Mouse (Mus musculus) right cerebral cortex, postnatal 25 days (tissue): Measurements from ENCODE around the gene Hint2.

Source experiments
- DNase-seq: peaks from one replicate; pipeline ENCODE4 v3.0.0; 2022

Hint2 gene

DNA sequence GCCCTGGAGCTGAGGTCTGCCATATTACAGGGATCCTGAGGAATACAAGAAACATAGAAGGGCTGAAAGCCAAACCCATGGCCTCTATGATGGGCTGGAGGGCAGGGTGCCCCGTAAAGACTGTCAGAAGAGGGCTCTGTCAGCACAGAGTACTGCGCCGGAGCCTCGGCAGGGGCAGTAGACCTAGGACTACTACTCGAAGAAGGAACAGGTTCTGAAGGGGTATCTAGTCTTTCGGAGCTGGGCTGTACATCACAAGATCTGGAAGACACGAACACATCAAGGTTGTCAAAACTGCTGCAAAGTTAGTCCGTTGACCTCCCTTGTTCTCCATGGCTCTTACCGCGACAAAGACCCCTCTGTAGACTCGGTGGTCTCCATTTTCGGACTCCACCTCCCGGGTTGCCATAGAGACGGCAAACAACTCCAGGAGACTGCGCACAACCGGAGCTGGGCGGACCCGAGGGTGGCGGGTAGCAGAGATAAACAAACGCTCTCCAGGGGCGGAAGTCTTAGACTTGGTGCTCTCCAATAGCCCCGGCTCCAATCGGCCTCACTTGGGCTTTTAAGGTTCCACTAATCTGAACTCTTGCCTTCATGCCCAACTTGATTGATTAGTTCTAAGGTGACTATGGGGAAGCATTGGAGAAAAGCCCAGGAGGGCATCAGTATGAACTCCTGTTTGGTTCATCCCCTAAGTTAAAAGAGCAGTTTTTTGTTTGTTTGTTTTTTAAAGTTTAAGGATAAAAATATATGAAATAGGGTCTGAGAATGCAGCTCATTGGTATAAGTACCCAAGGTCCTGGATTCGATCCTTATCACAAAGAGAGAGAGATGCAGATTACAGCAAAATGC is 2.9 kb downstream of the Hint2 start, which contains the start of gene Spag8:
Spag8 (minus strand) TSS at position 434 of the 855 bp plus-strand sequence.
- peak; percentile 30 for DNase-seq

DNA sequence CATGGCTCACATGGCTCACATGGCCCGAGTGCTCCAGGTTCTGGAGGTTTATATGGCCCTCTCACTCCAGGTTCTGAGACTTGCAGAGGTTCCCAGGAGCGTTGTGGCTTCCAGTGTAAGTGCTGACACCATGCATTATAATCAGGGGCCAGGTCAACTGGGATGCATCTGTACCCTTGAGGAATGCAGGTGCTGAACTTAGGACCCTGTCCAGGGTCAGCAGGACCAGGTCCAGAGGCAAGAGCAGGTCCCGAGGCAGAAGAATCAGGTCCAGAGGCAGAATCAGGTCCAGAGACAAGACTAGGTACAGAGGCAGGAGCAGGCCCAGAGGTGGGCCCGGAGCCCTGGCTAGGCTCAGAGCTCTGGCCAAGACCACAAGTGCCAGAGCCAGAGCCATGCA is 3.5 kb downstream of the Hint2 start:
- no peak for DNase-seq

DNA sequence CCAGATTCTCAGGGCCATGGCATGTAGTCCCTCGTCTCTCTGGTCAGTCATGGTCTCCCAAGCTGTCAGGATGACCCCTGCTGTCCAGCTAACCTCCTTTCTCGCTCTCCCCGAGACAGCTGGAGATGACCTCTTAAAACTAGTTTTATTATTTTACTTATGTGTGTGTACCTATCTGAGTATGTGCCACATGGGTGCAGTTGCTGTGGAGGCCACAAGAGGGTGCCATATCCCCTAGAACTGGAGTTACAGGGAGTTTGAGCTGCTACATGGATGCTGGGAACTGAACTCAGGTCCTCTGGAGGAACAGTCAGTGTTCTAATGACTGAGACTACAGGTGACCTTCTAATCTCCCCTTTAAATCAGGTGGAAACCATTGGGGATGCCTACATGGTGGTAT is 6.5 kb downstream of the Hint2 start:
- no peak for DNase-seq

DNA sequence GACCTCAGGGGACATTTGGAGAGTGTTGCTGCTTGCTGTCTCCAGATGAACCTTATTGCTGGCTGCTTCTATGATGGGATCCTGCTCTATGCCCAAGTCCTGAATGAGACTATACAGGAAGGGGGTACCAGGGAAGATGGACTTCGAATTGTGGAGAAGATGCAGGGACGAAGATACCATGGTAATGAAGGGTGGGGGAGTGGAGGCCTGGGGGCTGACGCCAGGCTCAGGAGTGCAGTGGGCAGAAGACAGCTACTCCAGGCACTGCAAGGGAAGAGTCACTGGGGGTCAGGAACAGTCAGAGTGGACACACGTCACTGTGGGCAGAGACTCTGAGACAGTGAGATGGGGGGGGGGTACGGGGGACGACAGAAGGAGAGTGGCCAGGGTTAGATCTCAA is 15.8 kb downstream of the Hint2 start:
- DNase-seq: peak; percentile 0

DNA sequence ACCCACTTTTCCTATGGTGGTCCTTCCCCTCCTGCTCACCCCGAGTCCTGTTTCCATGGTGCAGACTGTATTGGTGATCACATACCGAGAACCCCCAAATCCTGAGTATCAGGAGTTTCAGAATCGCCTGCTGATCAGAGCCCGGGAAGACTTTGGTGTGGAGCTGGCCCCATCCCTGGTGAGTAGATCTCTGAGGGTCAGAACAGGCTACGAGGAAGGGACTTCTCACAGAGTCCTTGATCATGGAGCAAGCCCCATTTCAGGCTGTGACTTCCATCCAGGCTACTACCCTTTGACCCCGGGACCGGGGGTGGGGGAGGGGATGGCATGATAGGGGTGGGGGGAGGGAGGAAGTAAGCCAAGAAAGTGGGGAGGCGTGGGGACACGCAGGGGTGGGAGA is 16.2 kb downstream of the Hint2 start:
- DNase-seq: peak; percentile 1

DNA sequence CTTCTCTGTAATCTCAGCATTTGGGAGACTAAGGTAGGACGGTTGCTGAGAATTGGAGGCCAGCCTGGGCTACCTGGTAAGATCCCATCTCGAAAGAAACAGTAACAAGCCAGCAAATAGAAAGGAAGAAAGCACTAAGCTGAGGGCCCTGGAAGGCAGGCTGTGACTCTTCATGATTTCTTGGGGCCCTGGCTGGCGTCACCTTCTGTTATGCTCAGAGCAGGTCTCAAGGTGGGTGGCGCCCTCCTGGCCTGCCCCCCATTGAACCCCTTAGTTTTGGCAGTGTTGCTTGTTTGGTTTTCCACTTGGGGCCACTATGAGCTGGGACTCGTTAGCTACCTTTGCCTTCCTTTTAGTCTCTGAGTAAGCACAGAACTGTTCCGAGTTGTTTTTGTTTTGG is 19.5 kb downstream of the Hint2 start:
- peak; percentile 0 for DNase-seq

DNA sequence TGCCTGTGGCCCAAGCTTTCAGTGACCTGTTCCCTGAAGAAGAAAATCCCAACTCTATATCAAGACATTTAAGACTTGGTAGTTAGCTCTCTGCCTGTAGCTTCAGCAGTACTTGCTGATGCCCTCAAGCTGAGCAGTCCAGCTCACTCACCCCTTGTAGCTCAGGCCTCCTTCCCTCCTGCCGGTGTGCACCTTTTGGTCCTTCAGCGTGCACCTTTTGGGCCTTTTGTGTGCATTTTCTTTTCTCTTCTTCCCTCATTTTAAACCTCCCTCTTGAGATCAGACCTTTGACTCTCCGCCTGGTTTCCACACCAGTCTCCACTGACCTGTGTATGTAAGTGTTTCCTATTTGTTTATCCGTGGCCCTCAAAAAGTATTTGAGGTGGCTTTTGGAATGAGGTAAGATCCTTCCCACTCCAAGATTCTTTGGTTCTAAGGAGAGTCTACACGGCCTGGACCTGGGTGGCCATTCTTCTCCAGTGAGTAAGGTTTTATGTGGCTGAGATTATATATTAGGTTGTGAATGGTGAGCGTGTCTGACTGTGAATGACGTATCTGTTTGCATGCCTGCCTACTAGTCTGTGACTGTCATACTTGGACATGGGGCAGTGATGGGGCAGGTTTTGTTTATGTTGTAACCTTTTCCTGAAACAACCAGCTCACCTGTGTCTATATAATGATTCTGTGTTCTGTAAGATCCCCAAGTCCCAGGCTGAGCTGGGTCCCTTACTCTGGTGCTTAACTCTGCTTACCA is 21.5 kb downstream of the Hint2 start:
- DNase-seq: peak; percentile 1

DNA sequence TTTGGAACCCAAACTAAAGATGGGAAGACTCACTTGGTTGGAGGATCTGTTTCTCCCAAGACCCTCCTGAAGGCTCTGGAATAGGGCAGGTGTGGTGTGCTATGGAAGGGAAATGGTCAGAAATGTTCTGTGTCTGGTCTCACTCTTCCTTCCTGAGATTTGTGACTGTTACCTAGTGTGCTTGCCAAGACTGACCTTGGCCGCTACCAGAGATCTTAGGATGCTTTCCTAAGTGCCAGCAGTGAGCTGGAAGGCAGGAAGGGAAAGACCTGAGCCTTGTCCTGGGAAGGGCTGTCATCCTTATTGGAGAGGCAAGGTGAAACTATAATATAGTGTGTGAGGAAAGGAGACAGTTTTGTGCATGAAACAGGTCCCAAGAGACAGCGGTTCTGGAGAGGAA is 22.5 kb downstream of the Hint2 start:
- no peak for DNase-seq

DNA sequence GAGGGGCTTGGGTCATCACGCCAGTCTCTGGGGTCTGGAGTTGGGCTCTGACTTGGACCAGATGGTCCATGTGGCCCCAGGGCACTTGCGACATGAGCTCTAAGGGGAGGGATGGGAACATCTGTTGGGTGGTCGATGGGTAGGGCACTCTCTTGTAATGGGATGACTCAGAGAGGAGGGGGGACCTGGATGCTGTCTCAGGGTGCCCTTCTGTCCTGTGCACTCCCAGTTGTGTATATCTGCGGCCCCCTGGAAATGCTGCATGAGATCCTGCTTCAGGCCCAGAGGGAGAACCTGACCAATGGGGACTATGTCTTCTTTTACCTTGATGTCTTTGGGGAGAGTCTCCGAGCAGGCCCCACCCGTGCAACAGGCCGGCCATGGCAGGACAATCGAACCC is 23.0 kb downstream of the Hint2 start:
- DNase-seq: no peak

DNA sequence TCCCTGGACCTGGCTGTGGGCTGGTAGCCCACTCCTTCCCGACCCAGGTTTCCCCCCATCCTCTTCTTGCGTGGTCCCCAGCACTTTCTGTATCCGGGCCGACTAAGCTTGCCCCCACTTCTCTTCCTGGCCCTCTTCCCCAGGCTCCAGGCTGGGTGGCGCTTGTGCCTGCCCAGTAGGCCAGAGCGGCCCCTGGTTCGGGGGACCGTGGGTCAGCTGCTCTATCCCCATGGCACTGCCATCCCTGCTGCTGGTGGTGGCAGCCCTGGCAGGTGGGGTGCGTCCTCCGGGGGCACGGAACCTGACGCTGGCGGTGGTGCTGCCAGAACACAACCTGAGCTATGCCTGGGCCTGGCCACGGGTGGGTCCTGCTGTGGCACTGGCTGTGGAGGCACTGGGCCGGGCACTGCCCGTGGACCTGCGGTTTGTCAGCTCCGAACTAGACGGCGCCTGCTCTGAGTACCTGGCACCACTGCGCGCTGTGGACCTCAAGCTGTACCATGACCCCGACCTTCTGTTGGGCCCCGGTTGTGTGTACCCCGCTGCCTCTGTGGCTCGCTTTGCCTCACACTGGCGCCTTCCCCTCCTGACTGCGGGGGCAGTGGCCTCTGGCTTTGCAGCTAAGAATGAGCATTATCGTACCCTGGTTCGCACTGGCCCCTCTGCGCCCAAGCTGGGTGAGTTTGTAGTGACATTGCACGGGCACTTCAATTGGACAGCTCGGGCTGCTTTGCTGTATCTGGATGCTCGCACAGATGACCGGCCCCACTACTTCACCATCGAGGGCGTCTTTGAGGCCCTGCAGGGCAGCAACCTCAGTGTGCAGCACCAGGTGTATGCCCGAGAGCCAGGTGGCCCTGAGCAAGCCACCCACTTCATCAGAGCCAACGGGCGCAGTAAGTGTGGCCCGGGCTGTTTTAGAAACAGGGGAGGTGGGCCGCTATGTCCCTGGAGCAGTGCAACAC is 24.0 kb downstream of the Hint2 start:
- peak; percentile 25 for DNase-seq

DNA sequence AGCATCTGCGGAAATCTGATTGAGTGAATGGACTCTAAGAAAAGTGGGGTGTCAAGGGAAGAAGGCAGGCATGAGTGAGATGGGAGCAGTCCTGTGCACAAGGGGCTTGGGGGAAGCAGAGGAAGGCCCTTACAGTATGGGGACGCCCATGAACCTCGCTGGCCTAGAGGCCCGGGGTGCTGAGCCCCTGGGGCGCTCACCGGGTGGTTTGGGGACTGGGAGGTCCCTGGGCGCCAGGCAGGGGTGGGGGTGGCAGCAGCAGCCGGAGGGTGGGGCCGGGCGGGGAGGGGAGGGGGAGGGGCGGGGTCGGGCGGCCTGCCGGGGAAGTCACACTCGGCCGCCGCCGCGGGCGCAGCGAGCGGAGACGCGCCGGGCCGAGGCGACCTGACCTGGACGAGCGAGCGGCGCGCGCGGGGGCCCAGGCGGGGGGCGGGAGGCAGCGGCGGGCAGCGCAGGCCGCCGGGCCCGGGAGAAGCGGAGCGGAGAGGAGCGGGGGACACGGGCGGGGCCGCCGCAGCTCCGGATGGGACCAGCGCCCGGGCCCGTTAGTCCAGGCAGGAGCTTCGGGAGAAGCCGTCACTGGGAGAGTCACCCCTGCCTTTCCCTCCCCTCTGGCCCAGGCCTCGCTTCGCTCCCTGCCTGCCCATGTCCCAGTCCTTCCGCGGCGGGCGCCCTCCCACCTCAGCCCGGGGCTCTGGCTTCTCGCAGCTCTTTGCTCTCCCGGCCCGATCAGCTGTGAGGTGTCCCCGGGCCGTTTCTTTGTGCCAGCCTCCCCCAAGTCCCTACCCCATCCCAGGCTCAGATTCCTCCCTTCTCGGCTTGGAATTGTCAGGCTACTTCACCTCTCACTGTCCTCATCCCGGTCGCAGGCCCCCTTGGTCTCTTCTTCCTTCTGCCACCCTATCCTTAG is 25.0 kb downstream of the Hint2 start, which contains the start of gene Npr2:
Npr2 (plus strand) TSS at position 890 of the 910 bp plus-strand sequence.
- peak; percentile 57 for DNase-seq

DNA sequence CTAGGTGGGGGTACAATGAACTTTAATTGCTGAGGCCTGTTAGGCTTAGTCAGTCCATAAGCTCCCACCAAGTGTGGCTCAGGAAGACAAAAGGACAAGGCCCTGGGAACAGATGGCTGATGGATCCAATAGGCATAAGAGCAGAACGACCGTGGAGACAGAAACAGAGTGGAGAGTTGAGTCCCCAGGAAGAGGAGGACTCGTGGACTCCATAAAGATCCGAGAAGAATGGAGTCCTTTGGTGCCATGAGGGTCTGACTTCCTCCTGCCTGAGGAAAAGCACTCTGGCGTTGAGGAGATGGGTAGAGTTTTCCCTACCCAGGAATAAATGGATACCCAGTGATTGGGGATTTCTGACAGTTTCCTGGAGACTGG is 25.6 kb downstream of the Hint2 start:
- no peak for DNase-seq

DNA sequence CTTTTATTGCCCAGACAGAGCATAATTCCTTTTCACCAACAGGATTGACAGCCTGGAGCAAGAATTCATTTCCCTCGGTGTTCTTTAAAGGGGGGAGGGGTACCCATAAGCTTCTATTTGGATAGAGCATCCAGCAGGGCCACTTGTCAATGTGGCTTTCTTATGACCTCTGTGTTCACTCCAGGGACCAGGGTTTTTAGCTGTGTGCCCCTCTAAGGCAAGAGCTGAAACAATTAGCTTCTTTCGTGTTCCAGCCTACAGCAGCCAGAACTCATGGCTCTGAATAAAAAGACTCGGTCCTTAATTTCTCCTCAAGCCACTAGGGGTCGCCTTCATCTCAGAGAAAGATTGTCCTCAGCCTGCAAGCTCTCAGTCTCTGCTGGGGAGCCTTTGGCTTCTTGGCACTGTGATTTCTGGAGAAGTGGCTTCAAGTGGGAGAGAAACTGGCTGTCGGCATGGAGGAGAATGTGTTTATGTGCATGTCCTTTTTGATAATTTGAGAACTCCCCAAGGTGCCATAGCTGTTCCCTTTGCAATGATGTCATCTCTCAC is 26.2 kb downstream of the Hint2 start:
- peak; percentile 79 for DNase-seq

DNA sequence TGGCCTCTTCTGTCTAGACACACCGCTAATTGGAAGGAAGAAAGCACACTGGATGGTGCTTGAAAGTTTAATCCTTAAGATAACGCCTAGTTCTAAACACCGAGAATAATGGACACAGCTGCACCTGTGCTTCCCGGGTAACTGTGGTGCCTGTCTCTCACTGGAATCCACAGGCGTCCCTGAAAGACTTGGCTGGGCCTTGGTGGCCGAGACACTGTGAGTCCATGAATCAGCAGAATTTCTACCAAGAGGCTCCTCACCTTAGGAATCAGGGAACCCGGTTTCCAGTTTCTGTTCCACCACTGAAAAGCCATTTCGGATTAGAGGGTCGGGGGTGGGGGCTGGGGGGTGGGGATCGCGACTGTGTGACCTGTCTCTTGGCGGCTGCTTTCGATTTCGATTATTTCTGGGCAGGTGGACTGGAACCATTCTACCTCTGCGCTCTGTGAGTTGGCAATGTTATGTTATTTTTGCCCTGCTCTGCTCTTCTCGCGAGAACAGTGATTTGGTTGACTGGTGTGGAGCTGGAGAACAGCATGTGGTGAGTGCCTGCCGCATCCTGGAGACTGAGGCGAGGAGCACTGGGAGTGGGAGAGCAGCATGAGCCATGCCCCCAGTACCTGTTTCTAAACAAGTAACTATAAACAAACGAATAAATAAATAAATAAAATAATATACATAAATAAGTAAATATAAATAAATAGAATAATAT is 27.0 kb downstream of the Hint2 start:
- DNase-seq: no peak

DNA sequence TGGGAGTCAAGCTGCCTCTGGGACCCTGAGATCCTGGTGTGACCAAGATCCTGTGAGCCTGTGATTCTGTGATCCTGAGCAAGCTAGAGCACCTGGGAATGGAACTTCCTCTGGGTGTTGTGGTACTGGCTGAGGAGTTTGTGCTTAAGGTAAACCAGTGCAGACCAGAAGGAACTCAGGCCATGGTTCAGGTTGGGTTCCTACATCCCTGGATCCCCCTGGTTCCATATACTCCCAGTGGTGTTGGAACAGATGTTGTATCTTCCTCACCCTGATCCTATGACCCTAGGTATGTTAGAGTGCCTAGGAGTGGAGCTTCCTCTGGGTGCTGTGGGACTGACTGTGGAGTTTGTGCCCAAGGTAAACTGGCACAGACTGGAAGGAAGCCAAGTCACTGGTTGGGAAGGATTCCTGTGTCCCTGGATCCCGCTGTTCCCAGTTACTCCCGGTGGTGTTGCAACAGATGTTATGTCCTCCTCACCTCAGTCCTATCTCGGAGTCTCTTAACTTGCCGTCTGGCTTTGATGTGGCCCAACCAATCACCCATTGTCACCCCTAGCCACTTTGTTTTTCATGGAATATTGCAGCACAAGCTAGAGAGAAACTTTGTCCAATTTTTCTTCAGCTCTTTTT is 36.0 kb downstream of the Hint2 start:
- DNase-seq: no peak

DNA sequence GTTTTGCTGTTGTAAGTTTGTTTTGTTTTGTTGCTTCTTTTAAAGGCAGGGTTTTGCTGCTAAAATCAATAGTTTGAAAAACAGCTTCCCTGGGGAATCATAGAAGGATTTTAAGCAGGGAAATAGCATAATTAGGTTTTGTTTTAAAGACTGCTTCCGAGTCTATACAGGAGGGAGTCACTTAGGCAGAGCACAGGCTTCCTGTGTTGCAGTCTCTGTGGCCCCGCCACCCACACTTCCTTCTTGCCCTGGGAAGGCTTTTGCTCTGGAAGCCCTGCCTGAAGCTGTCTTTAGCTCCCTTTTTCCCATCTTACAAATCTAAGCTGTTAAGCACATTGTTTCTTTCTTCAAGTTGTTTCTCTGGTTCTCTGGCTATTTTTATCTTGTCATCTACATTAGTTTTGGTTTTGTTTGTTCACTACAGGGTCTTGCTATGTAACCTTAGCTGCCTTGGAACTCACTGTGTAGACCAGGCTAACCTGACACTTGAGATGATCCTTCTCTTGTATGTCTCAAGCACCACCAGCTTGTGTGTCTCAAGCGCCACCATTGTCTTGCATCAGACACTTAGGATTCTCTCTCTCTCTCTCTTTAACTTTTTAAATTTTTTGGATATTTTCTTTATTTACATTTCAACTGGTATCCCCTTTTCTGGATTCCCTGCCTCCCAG is 43.1 kb downstream of the Hint2 start:
- no peak for DNase-seq

DNA sequence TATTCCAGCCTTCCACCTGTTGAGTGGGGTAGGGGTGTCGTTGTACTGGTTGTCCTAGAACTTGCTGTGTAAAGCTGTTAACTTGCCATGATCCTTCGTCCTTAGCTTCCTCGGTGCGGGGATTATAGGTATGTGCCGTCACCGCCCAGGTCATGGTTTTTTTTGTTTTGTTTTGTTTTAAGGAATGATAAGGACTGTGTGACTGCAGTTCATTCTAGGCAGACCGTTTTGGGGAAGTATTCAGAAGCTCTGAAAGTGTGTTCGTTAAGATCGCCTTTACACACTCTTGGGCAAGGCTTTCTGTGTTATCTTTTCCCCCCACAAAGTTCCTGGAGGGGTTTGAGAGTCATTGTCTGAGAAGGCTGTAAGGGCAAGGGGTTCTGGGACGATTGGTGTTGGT is 43.7 kb downstream of the Hint2 start:
- DNase-seq: no peak

DNA sequence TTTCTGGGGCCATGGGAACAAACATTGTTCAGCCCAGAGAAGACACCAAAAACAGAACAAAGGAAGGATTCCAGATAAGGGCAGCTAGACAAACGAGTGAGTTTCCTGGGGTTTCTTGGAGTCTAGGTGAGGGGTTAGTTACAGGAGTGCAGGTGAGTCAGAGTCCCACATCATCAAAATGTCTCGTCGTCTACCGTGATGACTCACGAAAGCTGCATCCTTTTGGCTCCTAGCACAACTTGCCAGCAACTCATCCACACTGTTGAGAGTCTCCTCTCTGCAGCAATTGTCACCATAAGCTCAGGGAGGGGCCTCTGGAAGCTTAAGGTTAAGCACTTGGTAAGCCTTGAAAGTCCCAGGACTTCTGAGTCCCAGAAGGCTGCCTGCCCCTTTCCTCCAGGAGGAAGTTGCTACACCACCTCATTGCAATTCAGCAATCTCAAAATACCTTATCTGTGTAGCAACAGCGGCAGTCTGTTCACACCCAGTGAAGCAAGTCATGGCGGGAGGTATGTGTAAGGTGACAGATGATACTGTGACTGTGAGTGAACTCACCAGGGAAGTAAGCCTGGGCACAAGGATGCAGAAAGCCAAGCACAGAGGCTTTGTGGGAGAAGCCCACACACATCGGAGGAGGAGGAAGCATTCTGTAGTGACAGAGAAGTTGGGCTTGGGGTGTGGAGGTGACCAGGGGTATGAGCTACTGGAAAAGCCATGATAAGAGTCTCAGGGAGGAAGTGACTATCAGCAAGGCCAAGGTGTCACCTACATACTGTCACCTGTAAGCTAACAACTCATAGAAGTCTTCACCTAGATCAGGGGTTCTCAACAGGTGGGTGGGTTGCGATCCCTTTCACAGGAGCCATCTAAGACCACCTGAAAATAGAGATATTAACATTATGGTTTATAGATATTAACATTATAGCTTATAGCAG is 51.2 kb downstream of the Hint2 start:
- no peak for DNase-seq
